9 mouse cellular contexts compared by ENCODE assay signal in the genomic region with DNA sequence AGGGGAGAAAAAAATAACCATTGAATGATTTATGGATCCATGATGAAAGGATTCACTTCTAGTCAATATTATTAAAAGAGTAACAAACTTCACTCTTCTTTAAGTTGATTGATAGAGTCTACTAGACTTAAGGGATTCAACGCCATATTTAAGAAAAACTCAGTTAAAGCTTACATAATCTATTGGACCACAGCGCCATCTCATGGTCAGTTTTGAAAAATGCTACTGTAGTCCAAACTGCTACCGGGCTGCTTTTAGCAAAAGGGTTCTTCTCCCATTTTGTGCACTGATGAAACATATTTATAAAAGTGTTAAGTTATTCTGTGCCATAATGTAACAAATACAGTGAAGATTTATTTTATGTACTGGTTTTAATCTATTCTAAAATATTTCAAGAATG. TPM values are rescaled to one million over a fixed set of nuclear protein-coding genes. Genes with fewer than 3 reads are reported as not detected.
A peak's percentile ranks its signal among the peaks of the same experiment; 100 is the strongest.
DNase-seq lines count a peak whose midpoint lies in the region; ATAC-seq and TF ChIP-seq lines count a peak whose summit lies in the region.
"Had no signal": no experiment of that assay in that cellular context is flagged by ENCODE, and none has a peak within 500 bp of the region (broad histone marks: within the 10 kb centered on the region; RNA-seq: fewer than 3 reads in every experiment).

No protein-coding gene starts in this region.

- peak; percentile 66 for TF ChIP-seq CTCF in heart, postnatal 0 days (IDR thresholded peaks at IDR 0.05; ENCODE audit: low read depth)
- TF ChIP-seq CTCF in left cerebral cortex, adult 2 months (IDR thresholded peaks at IDR 0.05), result peak; percentile 77

- no peaks in the 10 kb centered on the region for H3K4me1 ChIP-seq in heart, postnatal 0 days (ENCODE audit: control insufficient read depth, insufficient read depth)
- H3K4me1 ChIP-seq in heart, embryonic 11.5 days (ENCODE audit: control insufficient read depth, insufficient read depth, low read length), result no peaks in the 10 kb centered on the region
- H3K4me1 ChIP-seq in forebrain, embryonic 12.5 days, result no peaks in the 10 kb centered on the region

- H3K9me3 ChIP-seq in heart, postnatal 0 days (replicated peaks; ENCODE audit: control insufficient read depth, low read length), result no peaks in the 10 kb centered on the region
- H3K9me3 ChIP-seq in heart, embryonic 11.5 days (replicated peaks; ENCODE audit: control insufficient read depth, low read length), result no peaks in the 10 kb centered on the region
- no peaks in the 10 kb centered on the region for H3K9me3 ChIP-seq in forebrain, embryonic 12.5 days
- H3K9me3 ChIP-seq: limb, embryonic 13.5 days had no signal

- H3K36me3 ChIP-seq in heart, postnatal 0 days (replicated peaks; ENCODE audit: control insufficient read depth, insufficient read depth, low read length), result no peaks in the 10 kb centered on the region
- no peaks in the 10 kb centered on the region for H3K36me3 ChIP-seq in heart, embryonic 11.5 days (ENCODE audit: control insufficient read depth, insufficient read depth, low read length)
- H3K36me3 ChIP-seq in forebrain, embryonic 12.5 days (replicated peaks), result no peaks in the 10 kb centered on the region
- H3K36me3 ChIP-seq: limb, embryonic 13.5 days had no signal

- DNase-seq in heart, postnatal 0 days (ENCODE audit: low spot score), result peak; percentile 63
- DNase-seq in thymus, postnatal 0 days (ENCODE audit: low spot score), result peak; percentile 49
- DNase-seq in thymus, adult 18-20 months, result no peak
- peak; percentile 29 for DNase-seq in embryo, embryonic 11.5 days (ENCODE audit: low read depth, low spot score)
- peak; percentile 28 to 33 for DNase-seq in left cerebral cortex, adult 2 months (ENCODE audit: extremely low spot score in 1 of 2, low spot score in 2 of 2)
- peak; percentile 54 to 72 for DNase-seq in right cerebral cortex, postnatal 10 days (ENCODE audit: low spot score in 2 of 2)

- H3K4me2 ChIP-seq in heart, postnatal 0 days (ENCODE audit: low read depth, low read length), result no peak overlapping the region
- no peak overlapping the region for H3K4me2 ChIP-seq in heart, embryonic 11.5 days
- no peak overlapping the region for H3K4me2 ChIP-seq in forebrain, embryonic 12.5 days
- H3K4me2 ChIP-seq: limb, embryonic 13.5 days had no signal

- WGBS in heart, postnatal 0 days, result 15% methylated on average over 3 of the region's 3 CpGs
- WGBS in heart, embryonic 11.5 days (ENCODE audit: insufficient replicate concordance), result 22% methylated on average over 3 of the region's 3 CpGs
- 32% methylated on average over 3 of the region's 3 CpGs for WGBS in forebrain, embryonic 12.5 days

- no peak overlapping the region for H3K9ac ChIP-seq in heart, postnatal 0 days (replicated peaks; ENCODE audit: low read depth, low read length)
- H3K9ac ChIP-seq in heart, embryonic 11.5 days (ENCODE audit: low read depth, low read length), result no peak overlapping the region
- H3K9ac ChIP-seq in forebrain, embryonic 12.5 days, result no peak overlapping the region
- H3K9ac ChIP-seq: limb, embryonic 13.5 days had no signal

- no peak for ATAC-seq in heart, postnatal 0 days (ENCODE audit: insufficient read depth, low read depth)
- no peak for ATAC-seq in heart, embryonic 11.5 days (replicated peaks; ENCODE audit: insufficient number of reproducible peaks, low FRiP score, low TSS enrichment)
- ATAC-seq in forebrain, embryonic 12.5 days (ENCODE audit: low FRiP score), result no peak

- no peaks in the 10 kb centered on the region for H3K27me3 ChIP-seq in heart, postnatal 0 days (ENCODE audit: control insufficient read depth, insufficient read depth, low read length)
- no peaks in the 10 kb centered on the region for H3K27me3 ChIP-seq in heart, embryonic 11.5 days (ENCODE audit: control insufficient read depth, insufficient read depth, low read length)
- H3K27me3 ChIP-seq in forebrain, embryonic 12.5 days, result no peaks in the 10 kb centered on the region
- H3K27me3 ChIP-seq: limb, embryonic 13.5 days had no signal

- no peak overlapping the region for H3K4me3 ChIP-seq in heart, postnatal 0 days (ENCODE audit: low read depth, low read length)
- no peak overlapping the region for H3K4me3 ChIP-seq in heart, embryonic 11.5 days (ENCODE audit: low read depth, low read length)
- H3K4me3 ChIP-seq in left cerebral cortex, adult 2 months, result no peak overlapping the region
- no peak overlapping the region for H3K4me3 ChIP-seq in forebrain, embryonic 12.5 days (replicated peaks)
- H3K4me3 ChIP-seq: limb, embryonic 13.5 days had no signal

- no peak for TF ChIP-seq EP300 in heart, postnatal 0 days (IDR thresholded peaks at IDR 0.05; ENCODE audit: low read depth)

- no peak overlapping the region for H3K27ac ChIP-seq in heart, postnatal 0 days (ENCODE audit: low read depth)
- H3K27ac ChIP-seq in heart, embryonic 11.5 days (ENCODE audit: low read depth, low read length), result no peak overlapping the region
- H3K27ac ChIP-seq in left cerebral cortex, adult 2 months, result no peak overlapping the region
- H3K27ac ChIP-seq in forebrain, embryonic 12.5 days, result no peak overlapping the region
- H3K27ac ChIP-seq: limb, embryonic 13.5 days had no signal

- intact Hi-C loops in left cerebral cortex, adult 2 months (cut with DNase I), result loop anchor here (2.0 to 10.0 kb wide), 5 partner anchors 66 to 1182 kb away; a partner anchor contains a TSS

RNA-seq across cellular contexts. Expression of a gene that starts 23.0 kb away (rescaled TPM):
- 243 and 352 TPM in 2 replicates for total RNA-seq in heart, postnatal 0 days (2014; rRNA removed; ENCODE audit: low replicate concordance)
- polyA plus RNA-seq in heart, postnatal 0 days (2015; fragmentation: Nextera tagmentation; extraction: Ambion mirVana), result 287 and 300 TPM in 2 replicates
- polyA plus RNA-seq in heart, embryonic 11.5 days (2014; fragmentation: Nextera tagmentation; extraction: Ambion mirVana), result 280 and 304 TPM in 2 replicates
- 294 and 299 TPM in 2 replicates for polyA plus RNA-seq in thymus, postnatal 0 days (2015; fragmentation: Nextera tagmentation; extraction: Ambion mirVana)
- total RNA-seq in left cerebral cortex, adult 2 months (2021), result 10 to 100 TPM; 75.3 to 87.6 TPM
- 299 and 307 TPM in 2 replicates for polyA plus RNA-seq in forebrain, embryonic 12.5 days (2016; fragmentation: Nextera tagmentation; extraction: Ambion mirVana)

Comparison
In these comparisons a context has a peak if more than half of its experiments do, and no peak if none do; other contexts are left out.
1. DNase-seq: peak in heart, postnatal 0 days (single experiment), thymus, postnatal 0 days (single experiment), embryo, embryonic 11.5 days (single experiment), left cerebral cortex, adult 2 months (2 of 2) and right cerebral cortex, postnatal 10 days (2 of 2); none in thymus, adult 18-20 months (0 of 2).